Comparison of ENCODE assay signal across 13 mouse cellular contexts in genomic region chr3:136892140-136892539, GRCm38 (mm10).
"Had no signal": no experiment of that assay in that cellular context is flagged by ENCODE, and none has a peak within 500 bp of the region (broad histone marks: within the 10 kb centered on the region; RNA-seq: fewer than 3 reads in every experiment).

No protein-coding gene starts in this region.

- H3K27ac ChIP-seq: limb, embryonic 12.5 days; liver, embryonic 13.5 days; lung, embryonic 15.5 days; macrophage; midbrain, embryonic 15.5 days; neural tube, embryonic 12.5 days had no signal

- H3K4me3 ChIP-seq: limb, embryonic 12.5 days; liver, embryonic 13.5 days; lung, embryonic 15.5 days; megakaryocyte, embryonic 14.5 days; midbrain, embryonic 15.5 days; neural tube, embryonic 12.5 days had no signal

- DNase-seq: kidney, postnatal 25 days; liver; liver, embryonic 13.5 days; liver, postnatal 0 days; lung, postnatal 14 days; thymus, adult 18-20 months; thymus, postnatal 14 days had no signal
